Mouse (Mus musculus): ENCODE data around the gene Gad1. TPM values are rescaled to one million over a fixed set of nuclear protein-coding genes. Genes with fewer than 3 reads are reported as not detected.

Gene Gad1
- total RNA-seq, 2 experiments from 2014 or later, result 1.1 to 1.6 TPM

DNA sequence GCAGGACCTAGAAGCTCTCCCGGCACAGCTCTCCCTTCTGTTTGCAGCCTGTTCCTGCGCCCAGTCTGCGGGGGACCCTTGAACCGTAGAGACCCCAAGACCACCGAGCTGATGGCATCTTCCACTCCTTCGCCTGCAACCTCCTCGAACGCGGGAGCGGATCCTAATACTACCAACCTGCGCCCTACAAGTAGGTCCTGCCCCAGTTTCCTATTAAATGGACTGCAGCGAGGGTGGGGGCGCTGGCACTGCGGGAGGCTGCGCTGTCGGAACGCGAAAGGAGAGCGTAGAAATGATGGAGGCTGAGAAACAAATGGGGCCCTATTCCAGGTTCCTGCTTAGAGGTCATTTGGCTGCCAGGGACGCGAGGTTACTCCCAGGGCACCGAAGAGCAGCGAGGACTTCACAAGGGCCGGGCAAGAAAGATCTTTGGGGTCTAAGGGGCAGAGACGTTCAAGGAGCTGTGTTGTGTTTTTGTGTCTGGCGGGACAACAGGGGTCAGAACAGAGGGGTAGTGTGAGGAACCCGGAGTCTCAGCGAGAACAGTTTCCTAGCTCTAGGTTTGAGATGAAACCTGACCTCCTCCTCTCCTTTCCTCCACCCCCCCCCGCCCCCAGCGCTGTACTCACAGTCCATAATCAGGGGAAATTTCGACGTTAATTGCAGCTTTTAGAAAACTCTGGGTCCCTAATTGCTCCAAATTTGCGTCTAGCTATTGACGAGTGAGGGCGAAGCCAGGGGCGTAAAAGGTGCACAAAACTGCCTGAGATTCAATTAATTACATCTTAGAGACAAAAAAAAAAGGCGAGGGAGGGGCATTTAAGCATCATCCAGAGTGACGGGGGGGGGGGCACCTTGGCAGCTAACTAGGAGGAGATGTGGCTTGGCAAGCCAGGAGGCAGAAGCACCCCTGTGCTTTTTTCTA, 11.1 kb downstream of the Gad1 start:
- DNase-seq, result no peak
- intact Hi-C loops (cut with DNase I), result no loop called here

DNA sequence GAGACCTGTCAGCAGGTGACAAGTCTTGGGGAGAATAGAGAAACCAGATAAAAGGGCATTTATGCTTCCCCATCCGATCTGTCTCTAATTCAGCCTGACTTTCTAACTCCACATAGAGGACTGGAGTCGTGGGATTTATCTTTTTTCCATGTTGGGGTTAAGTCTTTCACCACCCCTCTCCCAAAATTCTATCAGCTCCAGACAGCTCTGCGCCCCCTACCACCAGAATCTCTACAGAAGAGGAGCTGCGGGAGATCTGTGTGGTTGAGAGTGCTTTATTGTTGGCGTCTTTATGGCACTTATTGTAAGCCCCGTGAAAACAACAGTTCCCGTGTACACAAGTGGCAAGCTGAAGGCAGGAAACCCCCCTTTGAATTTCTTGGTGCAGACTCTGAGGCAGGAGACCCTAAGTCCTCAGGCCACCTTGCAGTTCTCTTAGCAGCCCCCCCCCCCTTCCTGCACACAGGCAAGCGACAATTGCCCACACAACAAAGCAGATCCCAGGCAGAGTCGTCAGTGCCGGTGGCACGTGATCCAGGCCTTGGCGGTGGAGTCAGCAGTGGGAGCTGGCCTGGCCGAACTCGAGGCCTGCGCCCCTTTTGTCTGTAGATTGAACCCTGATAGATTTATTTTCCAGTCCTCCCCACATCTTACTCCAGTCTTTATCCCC, 11.9 kb downstream of the Gad1 start:
- intact Hi-C loops (cut with DNase I), result no loop called here

DNA sequence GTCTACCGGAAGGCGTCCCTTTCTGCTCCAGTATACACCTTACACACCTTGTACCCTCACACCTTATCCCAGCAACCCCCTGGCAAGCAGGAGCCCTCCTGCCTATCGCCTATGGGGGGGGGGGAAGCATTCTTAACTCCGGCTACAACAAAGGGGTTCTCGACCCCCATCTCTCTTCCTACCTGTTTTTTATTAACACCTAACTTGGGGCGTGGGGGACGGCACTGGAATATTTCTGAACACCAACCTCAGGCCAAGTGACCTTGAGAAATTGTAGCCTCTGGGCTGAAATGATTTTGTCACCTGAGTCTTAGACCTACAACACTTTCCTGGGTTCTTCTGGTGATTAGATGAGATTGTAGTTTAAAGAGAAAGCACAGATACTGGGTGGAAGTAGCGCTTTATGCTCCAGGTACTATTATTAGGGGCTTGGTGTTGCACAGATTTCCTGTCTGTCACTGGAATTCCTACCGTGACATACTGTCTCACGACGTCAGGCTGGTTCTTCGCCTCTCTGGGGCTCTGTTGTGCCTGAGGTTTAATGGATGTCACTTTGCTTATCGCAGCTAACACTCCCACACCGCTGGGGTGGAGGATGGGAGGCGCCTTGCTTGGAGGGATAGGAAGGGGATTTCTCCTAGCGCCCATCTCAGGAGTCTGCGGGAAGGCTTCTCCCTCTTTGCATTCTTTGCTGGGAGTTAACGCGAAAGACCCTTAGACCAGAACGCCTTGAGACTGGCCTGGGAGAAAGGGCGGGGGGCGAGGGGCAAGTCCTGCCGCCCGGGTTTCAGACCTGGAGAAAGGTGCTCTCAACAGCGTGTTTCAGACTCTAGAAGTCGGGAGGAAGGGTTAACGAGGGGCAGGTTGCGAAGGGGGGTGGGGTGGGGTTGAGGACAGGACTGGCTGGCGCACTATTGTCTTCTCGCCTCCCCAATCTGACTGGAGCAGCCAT, 13.1 kb downstream of the Gad1 start:
- no peak for DNase-seq
- intact Hi-C loops (cut with DNase I), result no loop called here

More for the DNA sequence above, 11.9 kb downstream of the Gad1 start:
- DNase-seq, result no peak

DNA sequence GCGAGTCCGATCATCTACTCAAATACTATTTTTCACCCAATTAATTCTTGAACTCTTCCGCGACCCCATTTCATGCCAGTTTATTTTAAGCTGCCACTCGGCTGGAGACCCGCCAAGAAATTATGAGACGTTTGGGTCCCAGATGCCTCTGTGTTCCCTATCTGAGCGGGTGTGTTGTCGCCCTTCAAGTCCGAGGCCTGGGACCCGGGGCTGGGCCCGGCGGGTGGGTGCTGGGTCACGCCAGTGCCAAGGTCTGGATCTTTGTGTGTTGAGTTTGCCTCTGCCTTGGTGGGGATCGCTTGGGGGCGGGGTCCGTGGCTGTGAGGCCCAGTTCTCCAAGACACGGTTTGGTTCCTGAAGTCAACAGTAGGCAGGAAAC, 13.7 kb downstream of the Gad1 start:
- intact Hi-C loops (cut with DNase I), result no loop called here
- DNase-seq, result no peak

DNA sequence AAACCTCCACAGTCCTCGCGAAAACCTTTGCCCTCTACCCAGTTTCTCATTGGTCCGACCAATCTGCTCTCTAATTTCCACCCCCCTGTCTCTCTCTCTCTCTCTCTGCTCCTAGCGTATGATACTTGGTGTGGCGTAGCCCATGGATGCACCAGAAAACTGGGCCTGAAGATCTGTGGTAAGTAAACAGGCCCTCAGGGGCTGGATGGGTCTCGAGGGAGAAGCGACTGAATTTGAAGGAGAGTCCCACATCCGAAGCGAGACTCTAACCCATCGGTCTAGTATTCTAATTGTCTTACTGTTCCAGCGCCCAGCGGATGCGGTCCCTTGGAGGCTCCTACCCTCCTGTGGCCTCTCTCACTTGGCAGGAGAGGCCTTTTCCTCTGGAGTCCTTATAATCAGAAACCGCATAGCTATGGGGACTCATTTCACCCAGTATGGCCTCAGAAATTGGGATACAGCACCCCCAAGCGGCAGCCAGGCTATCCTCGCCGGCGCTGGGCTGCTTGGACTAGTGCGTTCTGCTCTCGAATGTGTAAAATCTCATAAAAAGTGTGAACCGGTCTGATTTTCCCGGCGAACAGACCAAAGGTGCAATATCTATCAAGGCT, 14.3 kb downstream of the Gad1 start:
- no peak for DNase-seq
- intact Hi-C loops (cut with DNase I), result no loop called here

DNA sequence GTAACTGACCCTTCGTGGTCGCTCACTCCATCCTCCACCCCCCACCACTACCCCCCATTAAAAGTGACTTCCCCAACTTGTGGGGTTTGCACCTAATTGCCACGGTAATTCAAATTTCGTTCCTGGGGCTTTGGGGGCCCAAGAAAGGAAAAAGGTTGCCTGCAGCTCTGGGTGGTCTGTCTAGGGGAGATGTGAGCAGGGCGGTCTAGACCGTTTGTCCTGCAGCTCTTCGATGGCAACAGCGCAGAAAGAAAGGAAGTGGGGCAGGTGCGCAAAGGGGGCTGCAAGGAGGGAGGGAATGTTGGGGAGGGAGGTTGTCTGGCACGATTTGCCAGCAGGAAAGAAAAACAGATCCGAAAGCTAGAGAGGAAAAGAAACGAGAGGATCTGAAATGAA, 14.8 kb downstream of the Gad1 start:
- DNase-seq, result no peak
- intact Hi-C loops (cut with DNase I), result no loop called here

DNA sequence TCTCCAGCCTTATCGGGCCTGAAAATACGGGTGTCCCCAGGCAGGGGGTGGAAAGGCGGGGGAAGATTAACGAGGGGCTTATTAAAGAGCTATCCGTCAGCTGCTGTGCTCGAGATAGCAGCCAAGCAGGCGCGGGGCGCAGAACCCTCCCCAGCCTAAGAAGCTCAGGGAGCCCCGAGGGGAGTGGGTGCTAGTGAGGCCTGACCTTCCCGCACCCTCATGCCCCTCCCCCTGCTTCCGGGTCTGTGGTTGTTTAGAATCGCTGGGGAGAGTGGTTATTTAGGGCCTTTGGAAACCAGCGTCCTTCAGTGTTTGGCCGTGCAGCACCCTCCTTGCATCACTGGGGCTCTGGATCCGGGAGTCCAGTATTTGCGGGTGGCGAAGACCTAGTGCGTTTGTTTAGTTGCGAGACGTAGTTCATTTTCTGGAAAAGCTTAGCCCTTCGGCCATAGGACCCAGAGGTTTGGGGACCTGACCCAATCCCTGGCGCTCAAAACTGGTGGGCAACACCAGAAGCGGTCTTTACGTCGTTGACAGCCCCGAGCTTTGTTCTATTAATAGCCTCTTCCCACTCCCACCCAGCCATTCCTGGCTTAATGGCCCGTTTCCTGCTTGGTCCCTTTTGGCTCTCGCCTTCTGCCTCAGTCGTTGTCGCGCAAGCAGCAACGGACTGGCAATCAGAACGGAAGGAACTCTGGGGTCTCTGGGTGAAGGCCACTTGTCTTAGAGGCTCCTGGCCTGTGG, 15.5 kb downstream of the Gad1 start:
- DNase-seq, result no peak
- intact Hi-C loops (cut with DNase I), result no loop called here

DNA sequence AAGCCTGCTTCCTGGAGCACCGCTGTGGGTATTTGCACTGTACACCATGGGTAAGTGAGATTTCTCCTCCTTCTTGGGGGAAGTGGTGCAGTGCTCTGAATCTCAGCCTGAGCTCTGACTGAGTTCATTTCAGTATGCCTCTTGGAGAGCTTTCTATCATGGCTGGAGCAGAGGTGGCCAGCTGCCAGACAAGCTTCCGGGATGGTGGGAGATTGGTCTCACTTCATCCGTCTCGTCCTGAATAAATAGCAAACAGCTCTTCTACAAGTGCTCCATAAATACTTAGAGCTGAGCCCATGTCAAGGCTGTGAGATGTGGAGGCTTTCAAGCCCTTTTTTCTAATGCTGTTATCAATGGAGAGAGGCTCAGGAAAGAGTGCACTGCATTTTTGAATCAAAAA, 18.8 kb downstream of the Gad1 start:
- intact Hi-C loops (cut with DNase I), result no loop called here
- DNase-seq, result no peak

DNA sequence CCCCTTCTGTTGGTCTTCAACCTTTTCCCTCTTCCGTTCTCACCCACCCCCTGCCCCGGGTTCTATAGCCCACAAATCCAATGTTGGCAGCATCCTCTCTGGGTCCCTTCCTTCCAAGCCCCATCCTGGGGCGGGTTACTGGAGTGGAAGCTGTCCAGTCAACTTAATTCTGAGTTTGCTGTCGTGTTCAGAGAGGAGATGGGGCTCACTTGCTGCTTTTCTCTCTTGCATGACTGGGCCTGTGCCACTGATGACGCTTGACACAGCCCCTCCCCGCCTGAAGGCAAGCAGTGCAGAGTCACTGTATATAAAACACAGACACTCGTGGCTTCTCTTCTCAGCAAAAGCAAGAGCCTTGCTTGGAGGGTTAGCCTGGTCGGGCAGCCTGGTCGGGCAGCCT, 19.4 kb downstream of the Gad1 start:
- DNase-seq, result no peak
- intact Hi-C loops (cut with DNase I), result no loop called here

DNA sequence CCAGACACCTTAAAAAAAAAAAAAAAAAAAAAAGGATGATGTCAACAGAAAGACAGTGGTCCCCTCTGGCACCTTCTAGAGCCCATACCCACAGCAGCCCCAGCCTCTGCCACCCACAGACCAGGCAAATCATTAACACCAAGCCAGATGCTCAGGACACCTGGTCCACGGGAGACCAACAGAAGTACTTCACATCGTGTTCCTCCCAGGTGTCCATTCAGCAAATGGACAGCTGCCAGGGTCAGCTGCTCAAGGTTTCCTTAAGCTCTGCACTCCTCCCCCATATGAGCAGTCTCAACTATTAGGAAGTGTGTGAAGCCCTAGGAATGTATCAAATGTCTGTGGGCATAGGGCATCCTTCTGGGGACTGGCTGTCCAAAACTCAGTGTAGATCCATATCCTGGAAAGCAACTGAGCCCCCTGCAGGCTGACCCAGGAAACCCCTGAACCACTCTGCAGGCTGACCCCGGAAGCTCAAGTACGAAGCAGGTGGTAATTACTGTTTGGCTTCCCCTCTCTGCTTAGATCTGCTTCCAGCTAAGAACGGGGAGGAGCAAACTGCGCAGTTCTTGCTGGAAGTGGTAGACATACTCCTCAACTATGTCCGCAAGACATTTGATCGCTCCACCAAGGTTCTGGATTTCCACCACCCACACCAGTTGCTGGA, 20.8 kb downstream of the Gad1 start:
- DNase-seq, result no peak
- intact Hi-C loops (cut with DNase I), result no loop called here

DNA sequence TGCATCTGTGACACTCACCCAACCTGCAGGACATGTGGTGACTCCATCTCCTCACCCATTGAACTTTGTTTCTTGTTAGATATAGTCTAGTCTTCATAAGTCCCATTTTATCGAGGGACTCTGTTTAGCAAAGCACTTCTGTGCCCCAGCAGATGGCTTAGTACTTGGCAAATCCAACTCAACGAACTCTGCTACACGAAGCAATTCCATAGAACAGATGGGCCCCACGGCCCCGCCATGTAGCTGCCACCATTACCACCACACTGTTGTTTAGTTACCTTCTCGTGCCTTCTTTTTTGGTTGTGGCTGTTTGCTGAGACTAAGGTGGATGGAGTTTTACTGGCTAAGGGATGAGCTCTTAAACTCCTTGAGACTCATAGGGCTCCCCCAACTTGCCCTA, 35.3 kb downstream of the Gad1 start:
- intact Hi-C loops (cut with DNase I), result no loop called here
- no peak for DNase-seq

DNA sequence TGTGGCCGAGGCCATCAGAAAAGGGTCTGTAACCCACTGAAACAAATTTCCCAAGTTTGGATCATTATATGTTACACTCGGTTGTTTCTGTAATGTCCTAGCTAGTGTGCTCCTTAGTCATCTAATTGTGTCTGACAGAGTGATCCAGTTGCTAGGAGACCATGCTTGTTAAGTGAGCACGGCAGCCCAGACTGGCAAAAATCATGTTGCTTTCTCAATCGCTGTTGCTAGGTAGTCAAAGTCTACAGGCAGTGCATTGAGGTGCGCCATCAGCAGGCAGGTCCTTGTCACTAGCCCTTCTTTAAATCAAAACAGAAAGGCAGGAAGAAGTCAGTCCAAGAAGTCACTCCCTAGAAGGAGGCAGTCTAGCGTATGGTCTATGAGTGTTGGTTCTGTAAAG, 39.6 kb downstream of the Gad1 start:
- DNase-seq, result no peak
- intact Hi-C loops (cut with DNase I), result no loop called here

DNA sequence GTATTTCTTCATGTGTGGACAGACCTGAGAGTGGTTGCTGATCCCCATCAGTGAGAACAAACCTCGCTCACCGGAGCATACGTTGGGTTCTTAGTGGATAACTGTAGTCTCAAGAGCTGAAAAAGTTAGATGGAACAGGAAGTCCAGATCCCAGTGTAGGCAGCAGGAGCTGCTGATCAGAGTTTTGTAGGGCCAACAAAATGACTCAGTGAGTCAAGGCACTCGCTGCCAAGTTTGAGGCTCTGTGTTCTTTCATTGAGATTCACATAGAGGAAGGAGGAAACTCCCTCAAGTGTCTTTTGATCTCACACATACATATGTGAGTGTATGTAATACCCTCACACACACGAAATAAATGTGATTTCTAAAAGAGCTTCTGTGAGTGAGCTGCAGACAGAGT, 40.8 kb downstream of the Gad1 start:
- intact Hi-C loops (cut with DNase I), result no loop called here
- DNase-seq, result no peak

DNA sequence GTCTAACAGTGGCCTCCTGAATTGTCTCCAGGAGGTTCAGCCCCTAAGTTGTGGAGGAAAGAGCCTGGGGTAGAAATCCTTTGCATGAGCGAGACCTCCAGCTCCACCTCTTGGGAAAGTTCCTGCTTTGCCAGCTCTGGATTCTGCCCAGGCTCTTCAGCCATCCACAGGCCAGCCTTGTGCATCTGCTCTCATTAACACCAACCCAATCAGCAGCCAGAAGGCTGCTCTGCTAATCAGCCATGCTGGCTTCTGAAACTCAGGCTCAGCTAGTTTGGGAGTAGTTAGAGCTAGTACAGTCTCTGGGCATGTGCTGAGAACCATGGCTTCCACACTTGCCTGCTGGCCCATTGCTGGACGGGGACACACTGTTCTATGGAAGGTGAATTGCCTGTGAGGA, 43.0 kb downstream of the Gad1 start:
- no peak for DNase-seq
- intact Hi-C loops (cut with DNase I), result no loop called here

DNA sequence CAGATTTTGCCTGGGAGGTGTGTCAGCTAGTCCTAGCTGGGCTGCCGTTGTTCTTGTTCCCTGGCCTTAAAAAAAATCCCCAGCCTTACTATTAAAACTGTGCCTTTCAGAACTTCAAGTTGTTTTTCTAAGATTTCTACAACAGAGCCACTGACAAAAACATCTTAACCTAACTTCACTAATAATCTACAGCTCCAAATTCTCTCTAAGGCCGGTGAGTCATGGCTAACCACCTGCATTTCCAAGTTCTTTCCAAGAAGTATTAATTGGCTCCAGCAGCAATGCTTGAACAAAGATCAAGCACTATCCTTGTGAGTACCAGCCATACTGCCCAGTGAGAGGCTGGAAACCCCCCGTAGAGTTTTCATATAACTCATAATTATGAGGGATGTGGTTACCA, 56.9 kb downstream of the Gad1 start:
- DNase-seq, result no peak
- intact Hi-C loops (cut with DNase I), result no loop called here

DNA sequence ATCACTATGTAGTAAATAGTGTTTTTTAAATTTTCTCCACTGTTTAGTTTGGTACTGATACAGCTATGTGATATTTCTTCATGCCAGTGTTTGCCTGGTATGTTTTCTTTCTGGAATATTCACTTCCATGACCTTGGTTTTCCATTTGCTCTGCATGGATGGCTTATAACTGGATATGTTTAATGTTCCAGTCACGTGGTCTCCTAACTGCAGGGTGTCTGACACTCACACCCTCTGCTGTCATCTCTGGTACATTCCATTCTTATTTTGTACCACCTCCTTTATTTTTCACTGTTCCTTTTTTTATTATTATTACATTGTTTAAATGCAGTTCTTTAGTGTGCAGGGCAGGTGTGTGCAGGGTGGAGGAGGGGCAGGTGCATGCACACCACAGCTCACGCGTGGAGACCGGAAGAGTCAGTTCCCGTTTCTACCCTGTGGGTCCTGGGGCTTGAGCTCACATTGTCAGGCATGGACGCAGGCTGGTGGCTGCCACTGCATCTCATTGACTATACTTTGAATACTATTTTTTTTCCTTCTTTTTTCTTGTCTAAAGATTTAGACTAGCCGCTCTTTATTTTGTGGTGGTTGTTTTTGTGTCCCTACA, 62.0 kb downstream of the Gad1 start:
- DNase-seq, result no peak
- intact Hi-C loops (cut with DNase I), result no loop called here

DNA sequence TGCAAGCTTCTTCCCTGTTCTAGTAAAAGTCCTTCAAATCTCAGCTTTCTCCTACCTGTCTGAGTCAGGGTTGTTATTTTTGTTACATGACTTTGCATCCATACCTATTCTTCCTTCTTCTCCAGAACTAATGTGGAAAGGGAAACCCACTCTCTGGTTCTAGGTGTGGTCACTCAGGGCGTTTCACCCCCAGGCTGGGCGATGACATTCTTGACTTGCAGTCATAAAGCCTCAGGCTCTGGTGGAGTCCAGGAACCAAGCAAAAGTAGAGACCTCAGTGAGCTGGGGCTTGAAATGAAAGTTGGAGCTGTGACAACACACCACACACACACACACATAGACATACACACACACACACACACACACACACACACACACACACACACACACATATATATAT, 63.2 kb downstream of the Gad1 start:
- DNase-seq, result no peak
- intact Hi-C loops (cut with DNase I), result no loop called here

DNA sequence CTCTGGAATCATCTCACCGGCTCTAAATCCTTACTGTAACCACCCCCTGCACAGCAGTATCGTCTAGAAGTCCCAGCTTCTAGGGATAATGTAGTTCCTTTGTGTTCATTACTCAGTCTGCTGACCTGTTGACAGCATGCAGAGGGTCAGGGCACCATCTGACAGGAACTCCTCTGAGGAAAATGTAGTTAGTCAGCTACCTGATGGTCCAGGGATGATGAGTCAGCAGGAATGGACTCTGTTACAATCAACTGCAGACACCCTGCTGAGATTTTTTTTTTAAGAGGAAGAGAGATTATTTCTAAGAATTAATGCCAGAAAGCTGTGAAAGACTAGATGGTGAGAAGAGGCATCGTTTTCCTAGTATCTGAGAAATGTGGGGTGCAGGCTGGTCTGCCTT, 63.7 kb downstream of the Gad1 start:
- no peak for DNase-seq
- intact Hi-C loops (cut with DNase I), result no loop called here

DNA sequence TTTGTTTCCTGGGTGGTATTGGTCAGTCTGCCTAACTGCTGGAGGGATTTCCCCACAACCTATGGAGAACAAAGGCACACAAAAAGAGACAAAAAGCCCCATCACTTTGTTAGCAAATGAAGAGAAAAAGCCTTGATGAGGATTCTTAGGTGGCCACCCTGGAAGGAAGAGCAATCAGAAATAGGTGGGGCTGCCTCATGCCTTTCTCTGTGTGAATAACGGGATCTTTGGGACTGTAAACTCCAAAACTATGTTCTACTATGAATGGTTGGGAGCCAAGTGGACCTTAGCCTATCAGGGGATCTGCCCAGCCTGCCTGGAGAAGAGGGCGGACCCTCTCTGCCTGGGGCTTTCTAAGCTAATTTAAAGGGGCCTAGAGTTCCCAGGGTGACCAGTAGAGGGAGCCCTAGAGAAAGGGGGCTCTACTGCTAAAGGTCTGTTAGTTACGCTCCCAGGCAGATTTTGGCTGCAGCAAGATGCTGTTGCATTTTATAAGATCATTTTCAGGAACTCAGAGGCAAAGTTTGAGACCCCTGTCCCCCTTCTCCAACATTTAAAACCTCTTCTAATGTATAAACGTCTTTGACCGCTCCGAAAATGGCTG, 66.5 kb downstream of the Gad1 start:
- DNase-seq, result no peak
- intact Hi-C loops (cut with DNase I), result no loop called here
